ENCODE assay signal across 22 mouse cellular contexts in genomic region chr13:52819901-52820300, GRCm38 (mm10).
DNase-seq lines count a peak whose midpoint lies in the region; ATAC-seq lines count a peak whose summit lies in the region.
"Had no signal": no experiment of that assay in that cellular context is flagged by ENCODE, and none has a peak within 500 bp of the region (broad histone marks: within the 10 kb centered on the region; RNA-seq: fewer than 3 reads in every experiment).

No protein-coding gene starts in this region.

- 67% methylated on average over 4 of the region's 4 CpGs for WGBS in kidney, embryonic 14.5 days
- WGBS in lung, embryonic 15.5 days, result 55% methylated on average over 4 of the region's 4 CpGs
- WGBS in intestine, embryonic 16.5 days, result 70% methylated on average over 4 of the region's 4 CpGs
- WGBS in stomach, embryonic 16.5 days, result 59% methylated on average over 4 of the region's 4 CpGs

- H3K36me3 ChIP-seq in kidney, embryonic 14.5 days (ENCODE audit: control insufficient read depth, insufficient read depth, low read length), result no peaks in the 10 kb centered on the region
- no peaks in the 10 kb centered on the region for H3K36me3 ChIP-seq in lung, embryonic 15.5 days
- no peaks in the 10 kb centered on the region for H3K36me3 ChIP-seq in intestine, embryonic 16.5 days (ENCODE audit: control insufficient read depth, insufficient read depth, low read length)
- H3K36me3 ChIP-seq in stomach, embryonic 16.5 days (ENCODE audit: control insufficient read depth, insufficient read depth, low read length), result no peaks in the 10 kb centered on the region
- H3K36me3 ChIP-seq: embryonic facial prominence, embryonic 13.5 days; heart, embryonic 12.5 days; hindbrain, embryonic 15.5 days; limb, embryonic 10.5 days; liver, embryonic 13.5 days had no signal

- ATAC-seq in kidney, embryonic 14.5 days (ENCODE audit: low FRiP score, low TSS enrichment), result no peak
- no peak for ATAC-seq in lung, embryonic 15.5 days (ENCODE audit: borderline replicate concordance, extremely low read depth, low FRiP score, low TSS enrichment)
- no peak for ATAC-seq in intestine, embryonic 16.5 days
- ATAC-seq in stomach, embryonic 16.5 days (ENCODE audit: insufficient read depth, low FRiP score), result no peak
- ATAC-seq: forebrain, embryonic 13.5 days had no signal

- H3K4me1 ChIP-seq in kidney, embryonic 14.5 days (ENCODE audit: control insufficient read depth, insufficient read depth, low read length), result peaks cover 60% of the 10 kb centered on the region
- peaks cover 63% of the 10 kb centered on the region for H3K4me1 ChIP-seq in lung, embryonic 15.5 days
- peaks cover 58% of the 10 kb centered on the region for H3K4me1 ChIP-seq in intestine, embryonic 16.5 days (ENCODE audit: control insufficient read depth, insufficient read depth, low read length)
- H3K4me1 ChIP-seq in stomach, embryonic 16.5 days (ENCODE audit: control insufficient read depth, insufficient read depth, low read length), result peaks cover 41% of the 10 kb centered on the region

- H3K9me3 ChIP-seq in kidney, embryonic 14.5 days (ENCODE audit: control insufficient read depth, low read length), result no peaks in the 10 kb centered on the region
- no peaks in the 10 kb centered on the region for H3K9me3 ChIP-seq in lung, embryonic 15.5 days
- H3K9me3 ChIP-seq in intestine, embryonic 16.5 days (ENCODE audit: control insufficient read depth, low read length), result no peaks in the 10 kb centered on the region
- no peaks in the 10 kb centered on the region for H3K9me3 ChIP-seq in stomach, embryonic 16.5 days (replicated peaks; ENCODE audit: control insufficient read depth, low read length)
- H3K9me3 ChIP-seq: embryonic facial prominence, embryonic 13.5 days; forebrain, embryonic 13.5 days; heart, embryonic 12.5 days; hindbrain, embryonic 15.5 days; limb, embryonic 10.5 days; liver, embryonic 13.5 days had no signal

- no peak overlapping the region for H3K4me3 ChIP-seq in kidney, embryonic 14.5 days (ENCODE audit: low read length)
- no peak overlapping the region for H3K4me3 ChIP-seq in lung, embryonic 15.5 days
- no peak overlapping the region for H3K4me3 ChIP-seq in intestine, embryonic 16.5 days (ENCODE audit: low read length)
- H3K4me3 ChIP-seq in stomach, embryonic 16.5 days (replicated peaks; ENCODE audit: low read length), result no peak overlapping the region
- H3K4me3 ChIP-seq: embryonic facial prominence, embryonic 13.5 days; erythroblast, embryonic 14.5 days; forebrain, embryonic 13.5 days; heart, embryonic 12.5 days; hindbrain, embryonic 15.5 days; left cerebral cortex, adult 2 months; limb, embryonic 10.5 days; liver, embryonic 13.5 days had no signal

- peak overlapping the region; percentile 66; the same call in 1 of the 2 replicates for H3K27ac ChIP-seq in kidney, embryonic 14.5 days (ENCODE audit: low read depth, low read length)
- peak overlapping the region; percentile 37 for H3K27ac ChIP-seq in lung, embryonic 15.5 days
- H3K27ac ChIP-seq in intestine, embryonic 16.5 days (ENCODE audit: low read length), result no peak overlapping the region
- H3K27ac ChIP-seq in stomach, embryonic 16.5 days (ENCODE audit: low read length), result peak overlapping the region; percentile 78
- H3K27ac ChIP-seq: hindbrain, embryonic 15.5 days; left cerebral cortex, adult 2 months had no signal

- H3K9ac ChIP-seq in kidney, embryonic 14.5 days (ENCODE audit: low read depth, low read length), result no peak overlapping the region
- no peak overlapping the region for H3K9ac ChIP-seq in lung, embryonic 15.5 days
- H3K9ac ChIP-seq in intestine, embryonic 16.5 days (ENCODE audit: low read depth, low read length), result peak overlapping the region; percentile 30; the same call in 1 of the 2 replicates
- H3K9ac ChIP-seq in stomach, embryonic 16.5 days (ENCODE audit: low read length), result no peak overlapping the region; the same call in 1 of the 2 replicates
- H3K9ac ChIP-seq: embryonic facial prominence, embryonic 13.5 days; forebrain, embryonic 13.5 days; hindbrain, embryonic 15.5 days; liver, embryonic 13.5 days had no signal

- DNase-seq in kidney, postnatal 4 days, result no peak
- no peak for DNase-seq in lung, postnatal 4 days
- DNase-seq in right cerebral cortex, postnatal 25 days, result no peak
- no peak for DNase-seq in left cerebral cortex, adult 8-10 months (ENCODE audit: low spot score in 2 of 2)
- DNase-seq: adrenal gland, adult 8-10 months; cerebellum, adult 2 months; cerebellum, postnatal 25 days; heart, postnatal 36 days; liver, embryonic 13.5 days; lung, postnatal 14 days; thymus, postnatal 14 days had no signal

- H3K27me3 ChIP-seq in kidney, embryonic 14.5 days (ENCODE audit: control insufficient read depth, insufficient read depth, low read length), result no peaks in the 10 kb centered on the region
- no peaks in the 10 kb centered on the region for H3K27me3 ChIP-seq in lung, embryonic 15.5 days
- H3K27me3 ChIP-seq in intestine, embryonic 16.5 days (replicated peaks; ENCODE audit: control insufficient read depth, insufficient read depth, low read length), result no peaks in the 10 kb centered on the region
- H3K27me3 ChIP-seq in stomach, embryonic 16.5 days (ENCODE audit: control insufficient read depth, insufficient read depth, low read length), result no peaks in the 10 kb centered on the region
- H3K27me3 ChIP-seq: embryonic facial prominence, embryonic 13.5 days; forebrain, embryonic 13.5 days; heart, embryonic 12.5 days had no signal

- H3K4me2 ChIP-seq in kidney, embryonic 14.5 days (replicated peaks; ENCODE audit: low read depth, low read length), result no peak overlapping the region
- no peak overlapping the region for H3K4me2 ChIP-seq in lung, embryonic 15.5 days
- H3K4me2 ChIP-seq in intestine, embryonic 16.5 days (ENCODE audit: low read depth, low read length), result no peak overlapping the region
- no peak overlapping the region for H3K4me2 ChIP-seq in stomach, embryonic 16.5 days (ENCODE audit: low read depth, low read length)
- H3K4me2 ChIP-seq: embryonic facial prominence, embryonic 13.5 days; forebrain, embryonic 13.5 days; heart, embryonic 12.5 days; hindbrain, embryonic 15.5 days; liver, embryonic 13.5 days had no signal
